Mouse (Mus musculus): ENCODE measurements around the gene Olfr641.

DNA sequence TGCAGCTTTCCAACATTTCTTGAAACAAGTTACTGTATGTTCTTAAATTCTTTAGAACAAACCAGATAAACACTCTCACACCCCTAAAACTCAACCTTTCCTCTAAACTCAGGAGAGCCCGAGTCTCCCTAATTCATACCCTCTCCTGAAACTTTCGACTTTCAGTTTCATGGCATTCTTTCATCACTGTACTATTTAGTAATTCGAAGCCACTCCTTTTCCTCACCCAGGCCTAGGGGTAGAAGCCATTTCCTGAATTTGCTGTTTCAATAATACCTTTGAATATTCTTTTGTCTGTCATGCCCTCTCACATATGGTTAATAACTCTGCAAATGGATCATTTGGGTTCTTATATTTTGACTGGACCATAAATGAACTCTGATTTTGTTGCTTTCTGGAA, 8.3 kb upstream of the Olfr641 start:
- no peak for TF ChIP-seq CTCF (conservative IDR thresholded peaks at IDR 0.05 in 1 of 2, IDR thresholded peaks at IDR 0.05 in 1 of 2; ENCODE audit: low read depth in 2 of 2, low read length in 2 of 2)
- TF ChIP-seq JUND (conservative IDR thresholded peaks at IDR 0.05; ENCODE audit: low read depth, low read length): no peak
- TF ChIP-seq USF1 (IDR thresholded peaks at IDR 0.05; ENCODE audit: low read depth, low read length): no peak
- TF ChIP-seq POLR2A (IDR thresholded peaks at IDR 0.05; ENCODE audit: low read depth, low read length): no peak
- no peak for TF ChIP-seq MAFK (IDR thresholded peaks at IDR 0.05; ENCODE audit: insufficient replicate concordance, low read length)
- TF ChIP-seq ELF1 (IDR thresholded peaks at IDR 0.05; ENCODE audit: low read depth, low read length): no peak
- TF ChIP-seq USF2 (conservative IDR thresholded peaks at IDR 0.05; ENCODE audit: low read depth, low read length): no peak
- TF ChIP-seq MYC (IDR thresholded peaks at IDR 0.05; ENCODE audit: low read depth, low read length): no peak
- TF ChIP-seq SMC3 (IDR thresholded peaks at IDR 0.05; ENCODE audit: low read depth, low read length): no peak
- TF ChIP-seq KAT2A (IDR thresholded peaks at IDR 0.05; ENCODE audit: insufficient replicate concordance, low read length): no peak
- TF ChIP-seq MAZ (IDR thresholded peaks at IDR 0.05; ENCODE audit: low read depth, low read length): no peak
- no peak for TF ChIP-seq CHD1 (IDR thresholded peaks at IDR 0.05; ENCODE audit: low read depth, low read length)
- no peak for TF ChIP-seq TBP (conservative IDR thresholded peaks at IDR 0.05; ENCODE audit: low read depth, low read length)
